Mouse (Mus musculus) embryonic facial prominence, embryonic 11.5 days (tissue): ENCODE measurements around the gene Klf15. TPM values are rescaled to one million over a fixed set of nuclear protein-coding genes. Genes with fewer than 3 reads are reported as not detected.

Source experiments
- ATAC-seq: fragments of 200-750 bp; cut with Nextera tagmentation; replicated peaks from 2 replicates; pipeline ENCODE4 v1.8.0; 2017; ENCODE audit warnings: low read depth; ENCODE audit not compliant: insufficient number of reproducible peaks, low FRiP score, low TSS enrichment
- DNase-seq: peaks from one replicate; pipeline ENCODE4 v3.0.0-alpha.2; 2015; ENCODE audit warnings: low spot score
- H3K27ac ChIP-seq: fragments of 300-500 bp; sonication (generic); replicated peaks from 2 replicates; pipeline ENCODE4 v1.5.1; 2014; ENCODE audit warnings: mild to moderate bottlenecking, low read depth, low read length, control low read depth
- H3K27me3 ChIP-seq: fragments of 300-500 bp; sonication (generic); 2 replicates; pipeline ENCODE4 v1.6.1; 2014; ENCODE audit warnings: mild to moderate bottlenecking, low read length, moderate library complexity, mixed read lengths; ENCODE audit not compliant: control insufficient read depth, insufficient read depth
- H3K36me3 ChIP-seq: fragments of 300-500 bp; sonication (generic); replicated peaks from 2 replicates; pipeline ENCODE4 v1.6.1; 2014; ENCODE audit warnings: low read depth, mild to moderate bottlenecking, low read length, moderate library complexity, mixed read lengths; ENCODE audit not compliant: control insufficient read depth, insufficient read depth
- H3K4me1 ChIP-seq: fragments of 300-500 bp; sonication (generic); 2 replicates; pipeline ENCODE4 v1.6.1; 2014; ENCODE audit warnings: low read length, mixed read lengths; ENCODE audit not compliant: control insufficient read depth, insufficient read depth
- H3K4me2 ChIP-seq: fragments of 300-500 bp; sonication (generic); 2 replicates; pipeline ENCODE4 v1.6.1; 2014; ENCODE audit warnings: low read depth, mild to moderate bottlenecking, control low read depth, low read length, moderate library complexity
- H3K4me3 ChIP-seq: fragments of 300-500 bp; sonication (generic); 2 replicates; pipeline ENCODE4 v1.5.1; 2014; ENCODE audit warnings: low read depth, low read length, control low read depth
- H3K9ac ChIP-seq: fragments of 300-500 bp; sonication (generic); replicated peaks from 2 replicates; pipeline ENCODE4 v1.6.1; 2014; ENCODE audit warnings: mild to moderate bottlenecking, control low read depth, low read length
- H3K9me3 ChIP-seq: fragments of 300-500 bp; sonication (generic); replicated peaks from 2 replicates; pipeline ENCODE4 v1.6.1; 2016; ENCODE audit warnings: mild to moderate bottlenecking, low read length, inconsistent platforms, mixed read lengths; ENCODE audit not compliant: control insufficient read depth
- WGBS: fragments of 180-500 bp; shearing (Covaris S2); extraction: QIAGEN DNeasy Blood & Tissue Kit; methylation state at CpG from one replicate; pipeline ENCODE4 v1.1.7; 2014; 5-methylcytosine and 5-hydroxymethylcytosine counted together
- polyA plus RNA-seq: library from polyadenylated mRNA; unstranded; fragments of >200 nt; fragmentation: Nextera tagmentation; extraction: Ambion mirVana; gene quantifications from 2 replicates; pipeline ENCODE4 v1.2.1, GENCODE M21; 2014

Klf15 gene
- polyA plus RNA-seq, 1 experiment from 2014 or later, result 3.8 TPM

GRCm38 (mm10) chr6:90466079-90466478 is 3.7 kb downstream of the Klf15 start:
- Histone ChIP-seq H3K9me3 (no peaks in the 10 kb centered on the region), H3K9ac (no peak overlapping the region), H3K4me3 (no peak overlapping the region), H3K36me3 (no peaks in the 10 kb centered on the region), H3K4me1 (no peaks in the 10 kb centered on the region), H3K4me2 (no peak overlapping the region), H3K27me3 (peaks cover 2% of the 10 kb centered on the region), H3K27ac (no peak overlapping the region)
- DNase-seq (no peak), ATAC-seq (no peak)
- WGBS, result 86% methylated on average over 10 of the region's 10 CpGs

- Histone ChIP-seq H3K9ac (no peak overlapping the region), H3K4me3 (no peak overlapping the region), H3K27me3 (no peaks in the 10 kb centered on the region; the same call in 1 of the 2 replicates), H3K36me3 (no peaks in the 10 kb centered on the region), H3K9me3 (no peaks in the 10 kb centered on the region), H3K4me2 (no peak overlapping the region), H3K4me1 (no peaks in the 10 kb centered on the region), H3K27ac (no peak overlapping the region)
- ATAC-seq, result no peak
- no peak for DNase-seq
- 90% methylated on average over 12 of the region's 12 CpGs for WGBS
Observed at GRCm38 (mm10) chr6:90466847-90467410, 4.6 kb downstream of the Klf15 start.

GRCm38 (mm10) chr6:90468216-90468615 is 5.8 kb downstream of the Klf15 start:
- WGBS, result 94% methylated on average over 1 of the region's 1 CpGs
- Histone ChIP-seq H3K27ac (no peak overlapping the region), H3K4me2 (no peak overlapping the region), H3K36me3 (no peaks in the 10 kb centered on the region), H3K27me3 (no peaks in the 10 kb centered on the region), H3K4me3 (no peak overlapping the region), H3K9ac (no peak overlapping the region), H3K9me3 (no peaks in the 10 kb centered on the region), H3K4me1 (no peaks in the 10 kb centered on the region)
- ATAC-seq (no peak), DNase-seq (no peak)

GRCm38 (mm10) chr6:90469041-90469440 is 6.7 kb downstream of the Klf15 start:
- no peak overlapping the region for H3K4me2 ChIP-seq
- H3K27ac ChIP-seq, result no peak overlapping the region
- H3K9me3 ChIP-seq, result no peaks in the 10 kb centered on the region
- H3K27me3 ChIP-seq, result no peaks in the 10 kb centered on the region
- no peak overlapping the region for H3K9ac ChIP-seq
- DNase-seq (no peak), ATAC-seq (no peak)
- no peaks in the 10 kb centered on the region for H3K36me3 ChIP-seq
- H3K4me3 ChIP-seq, result no peak overlapping the region
- 94% methylated on average over 6 of the region's 6 CpGs for WGBS
- H3K4me1 ChIP-seq, result no peaks in the 10 kb centered on the region

GRCm38 (mm10) chr6:90470255-90470654 is 7.9 kb downstream of the Klf15 start:
- DNase-seq, result no peak
- 84% methylated on average over 2 of the region's 2 CpGs for WGBS

GRCm38 (mm10) chr6:90470947-90471541 is 8.7 kb downstream of the Klf15 start:
- H3K9ac ChIP-seq, result no peak overlapping the region
- H3K4me3 ChIP-seq, result no peak overlapping the region
- H3K4me1 ChIP-seq, result no peaks in the 10 kb centered on the region
- H3K9me3 ChIP-seq, result no peaks in the 10 kb centered on the region
- DNase-seq (no peak), ATAC-seq (no peak)
- H3K36me3 ChIP-seq, result no peaks in the 10 kb centered on the region
- H3K27me3 ChIP-seq, result no peaks in the 10 kb centered on the region
- no peak overlapping the region for H3K27ac ChIP-seq
- H3K4me2 ChIP-seq, result no peak overlapping the region
- WGBS, result 48% methylated on average over 12 of the region's 12 CpGs

More at GRCm38 (mm10) chr6:90470255-90470654, 7.9 kb downstream of the Klf15 start:
- Histone ChIP-seq H3K9me3 (no peaks in the 10 kb centered on the region), H3K4me2 (no peak overlapping the region), H3K36me3 (no peaks in the 10 kb centered on the region), H3K9ac (no peak overlapping the region), H3K4me3 (no peak overlapping the region), H3K4me1 (no peaks in the 10 kb centered on the region), H3K27me3 (no peaks in the 10 kb centered on the region), H3K27ac (no peak overlapping the region)
- ATAC-seq, result no peak

GRCm38 (mm10) chr6:90472079-90472478 is 9.7 kb downstream of the Klf15 start:
- no peak overlapping the region for H3K9ac ChIP-seq
- H3K4me1 ChIP-seq, result no peaks in the 10 kb centered on the region
- DNase-seq, result no peak
- H3K27ac ChIP-seq, result no peak overlapping the region
- no peak overlapping the region for H3K4me3 ChIP-seq
- no peak for ATAC-seq
- H3K27me3 ChIP-seq, result no peaks in the 10 kb centered on the region
- no peaks in the 10 kb centered on the region for H3K9me3 ChIP-seq
- no peaks in the 10 kb centered on the region for H3K36me3 ChIP-seq
- H3K4me2 ChIP-seq, result no peak overlapping the region
- WGBS, result 54% methylated on average over 4 of the region's 4 CpGs

GRCm38 (mm10) chr6:90472697-90473096 is 10.3 kb downstream of the Klf15 start:
- Histone ChIP-seq H3K9me3 (no peaks in the 10 kb centered on the region), H3K27me3 (no peaks in the 10 kb centered on the region), H3K4me1 (no peaks in the 10 kb centered on the region), H3K36me3 (no peaks in the 10 kb centered on the region), H3K4me2 (no peak overlapping the region), H3K9ac (no peak overlapping the region), H3K27ac (no peak overlapping the region), H3K4me3 (no peak overlapping the region)
- DNase-seq (no peak), ATAC-seq (no peak)
- 94% methylated on average over 3 of the region's 3 CpGs for WGBS
